Mouse (Mus musculus) G1E (cell line): ENCODE measurements around the gene Clca3a1. TPM values are rescaled to one million over a fixed set of nuclear protein-coding genes. Genes with fewer than 3 reads are reported as not detected.

Experiments used
- ATAC-seq: 2 replicates; pipeline ENCODE4 v1.8.0; 2016; ENCODE audit warnings: mild to moderate bottlenecking; ENCODE audit not compliant: insufficient number of reproducible peaks, poor library complexity, low FRiP score, severe bottlenecking; ENCODE audit errors: extremely low read depth
- DNase-seq: peaks from one replicate; pipeline ENCODE4 v3.0.0; 2012; ENCODE audit warnings: low spot score
- H3K27me3 ChIP-seq: 2 replicates; pipeline ENCODE4 v1.6.1; 2012; ENCODE audit warnings: mild to moderate bottlenecking, low read length, inconsistent platforms; ENCODE audit not compliant: insufficient read depth
- H3K36me3 ChIP-seq: replicated peaks from 2 replicates; pipeline ENCODE3; 2012; ENCODE audit warnings: mild to moderate bottlenecking, inconsistent platforms
- H3K4me1 ChIP-seq: 2 replicates; pipeline ENCODE4 v1.6.1; 2012; ENCODE audit warnings: low read depth, low read length, inconsistent platforms, mixed read lengths; ENCODE audit not compliant: insufficient read depth
- H3K4me3 ChIP-seq: 2 replicates; pipeline ENCODE4 v1.5.1; 2012; ENCODE audit warnings: low read depth, mild to moderate bottlenecking, inconsistent platforms, low read length, moderate library complexity, mixed read lengths
- H3K9me3 ChIP-seq: replicated peaks from 2 replicates; pipeline ENCODE4 v1.6.1; 2012; ENCODE audit warnings: inconsistent platforms
- CTCF ChIP-seq: IDR thresholded peaks from 2 replicates; pipeline ENCODE4 v1.5.1; 2012; ENCODE audit warnings: low read depth, low read length, inconsistent platforms, mixed read lengths
- GATA1 ChIP-seq: IDR thresholded peaks from 2 replicates; pipeline ENCODE4 v1.6.1; 2012; ENCODE audit warnings: borderline replicate concordance, low read length, inconsistent platforms, mixed read lengths
- GATA2 ChIP-seq: IDR thresholded peaks from 2 replicates; pipeline ENCODE4 v1.6.1; 2012; ENCODE audit warnings: low read depth, low read length, inconsistent platforms, borderline replicate concordance
- POLR2AphosphoS5 ChIP-seq: IDR thresholded peaks from 2 replicates; pipeline ENCODE4 v1.6.1; 2012; ENCODE audit warnings: low read depth, low read length, inconsistent platforms; ENCODE audit not compliant: insufficient replicate concordance
- TAL1 ChIP-seq: conservative IDR thresholded peaks from 2 replicates; pipeline ENCODE4 v1.6.1; 2012; ENCODE audit warnings: low read depth, low read length, inconsistent platforms, mixed read lengths
- polyA plus RNA-seq: library from polyadenylated mRNA; stranded (reverse); fragments of >175 nt; gene quantifications from 2 replicates; pipeline ENCODE4 v1.2.3, GENCODE M21; 2012
- total RNA-seq, 2 experiments: library from RNA; stranded (forward) in 1 of 2; stranded (reverse) in 1 of 2; fragments of 200-1000 nt in 1 of 2; fragments of >200 nt in 1 of 2; fragmentation: Nextera tagmentation in 1 of 2; gene quantifications; 2 replicates each; pipeline ENCODE4 v1.2.3; 2014 to 2017

Gene Clca3a1
- total and polyA plus RNA-seq, 3 experiments = 1.8 to 61.1 (median 19.8) TPM

DNA sequence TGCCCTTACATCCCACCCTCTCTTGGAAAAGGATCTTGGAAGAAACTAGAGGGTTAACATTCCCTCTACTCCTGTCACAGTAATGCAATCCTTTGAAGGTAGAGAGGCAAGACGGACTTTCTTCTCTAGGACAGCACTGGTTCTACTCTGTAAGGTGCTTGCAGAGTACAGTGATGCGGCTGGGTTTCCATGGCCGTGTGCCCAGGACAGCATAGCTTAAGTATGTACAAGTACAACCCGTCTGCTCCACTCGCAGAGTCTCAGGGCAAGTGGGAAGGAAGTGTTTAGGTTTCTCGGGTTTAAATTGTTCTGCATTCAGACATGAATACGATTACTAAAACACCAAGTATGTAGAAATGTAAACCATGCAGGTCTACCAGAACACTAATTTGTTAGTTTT lies 65.8 kb downstream of the Clca3a1 start:
- no peak for ATAC-seq
- peaks cover 48% of the 10 kb centered on the region for H3K4me1 ChIP-seq

GRCm38 (mm10) chr3:144694040-144694439 lies 66.7 kb downstream of the Clca3a1 start:
- Histone ChIP-seq H3K4me1 (peaks cover 47% of the 10 kb centered on the region), H3K9me3 (no peaks in the 10 kb centered on the region), H3K27me3 (no peaks in the 10 kb centered on the region), H3K36me3 (peaks cover 70% of the 10 kb centered on the region), H3K4me3 (no peak overlapping the region)
- no peak for ATAC-seq
- no peak for DNase-seq
- TF ChIP-seq TAL1 (no peak), POLR2AphosphoS5 (no peak)

More for the DNA sequence above, 65.8 kb downstream of the Clca3a1 start:
- peaks cover 73% of the 10 kb centered on the region for H3K36me3 ChIP-seq
- H3K9me3 ChIP-seq = no peaks in the 10 kb centered on the region
- DNase-seq = no peak
- no peak for TF ChIP-seq CTCF
- no peak for TF ChIP-seq GATA2
- TF ChIP-seq POLR2AphosphoS5 = no peak
- no peak for TF ChIP-seq TAL1
- no peaks in the 10 kb centered on the region for H3K27me3 ChIP-seq
- H3K4me3 ChIP-seq = no peak overlapping the region

GRCm38 (mm10) chr3:144692052-144692451 lies 68.7 kb downstream of the Clca3a1 start:
- Histone ChIP-seq H3K9me3 (no peaks in the 10 kb centered on the region), H3K36me3 (peaks cover 71% of the 10 kb centered on the region), H3K27me3 (no peaks in the 10 kb centered on the region), H3K4me1 (peaks cover 45% of the 10 kb centered on the region), H3K4me3 (no peak overlapping the region)
- no peak for ATAC-seq
- DNase-seq = no peak
- no peak for TF ChIP-seq CTCF
- no peak for TF ChIP-seq GATA2
- no peak for TF ChIP-seq POLR2AphosphoS5
- no peak for TF ChIP-seq GATA1
- no peak for TF ChIP-seq TAL1

- peaks cover 48% of the 10 kb centered on the region for H3K4me1 ChIP-seq
- no peaks in the 10 kb centered on the region for H3K27me3 ChIP-seq
- no peaks in the 10 kb centered on the region for H3K9me3 ChIP-seq
- DNase-seq (peak; percentile 75), ATAC-seq (peak; percentile 95)
- H3K4me3 ChIP-seq = no peak overlapping the region
- no peak for TF ChIP-seq TAL1
- TF ChIP-seq POLR2AphosphoS5 = no peak
- no peak for TF ChIP-seq GATA2
- no peak for TF ChIP-seq CTCF
- TF ChIP-seq GATA1 = no peak
- H3K36me3 ChIP-seq = peaks cover 61% of the 10 kb centered on the region
Measured at GRCm38 (mm10) chr3:144689236-144689635, 71.5 kb downstream of the Clca3a1 start.

DNA sequence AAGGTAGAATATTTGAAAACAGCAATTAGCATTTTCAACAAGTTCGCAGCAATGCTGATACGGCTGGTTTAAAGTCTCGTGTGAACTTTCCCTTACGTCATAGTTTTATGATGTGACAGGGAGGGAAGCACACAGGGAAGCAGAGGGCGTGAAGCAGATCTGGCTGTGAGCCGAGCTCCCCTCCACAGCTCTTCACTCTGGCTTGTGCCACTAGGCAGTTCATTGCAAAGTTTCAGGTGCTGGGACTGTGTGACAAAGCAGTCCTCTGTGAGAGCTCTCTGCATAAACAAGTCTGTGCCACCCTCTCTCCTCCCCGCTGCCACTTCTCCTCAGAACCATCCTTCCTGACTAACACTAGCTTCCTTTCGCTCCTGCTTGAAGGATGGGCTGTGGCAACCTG lies 72.5 kb downstream of the Clca3a1 start:
- peaks cover 52% of the 10 kb centered on the region for H3K36me3 ChIP-seq
- peaks cover 58% of the 10 kb centered on the region for H3K4me1 ChIP-seq
- ATAC-seq (no peak), DNase-seq (no peak)
- H3K4me3 ChIP-seq = no peak overlapping the region; the same call in 1 of the 2 replicates
- no peak for TF ChIP-seq TAL1
- no peak for TF ChIP-seq GATA2
- no peak for TF ChIP-seq GATA1
- TF ChIP-seq POLR2AphosphoS5 = no peak
- TF ChIP-seq CTCF = no peak
- no peaks in the 10 kb centered on the region for H3K9me3 ChIP-seq
- no peaks in the 10 kb centered on the region for H3K27me3 ChIP-seq

DNA sequence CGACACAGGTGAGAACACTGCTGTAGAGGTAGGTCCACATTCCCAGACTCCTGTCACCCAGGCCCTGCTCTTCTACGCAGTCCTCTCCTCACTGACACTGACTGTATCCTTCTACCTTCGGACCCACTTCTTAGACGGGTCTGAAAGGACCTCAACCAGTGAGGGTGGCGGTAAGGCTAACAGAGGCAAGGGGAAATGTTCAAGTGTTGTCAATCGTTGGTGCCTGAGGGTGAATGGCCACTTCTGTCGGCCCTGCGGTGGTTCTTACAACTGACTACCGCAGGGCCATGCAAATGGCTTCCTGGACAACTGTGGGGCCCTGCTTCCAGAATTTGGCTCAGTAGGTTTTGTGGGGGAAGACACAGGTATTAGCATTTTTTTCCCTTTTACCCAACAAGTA lies 73.2 kb downstream of the Clca3a1 start:
- DNase-seq (no peak), ATAC-seq (no peak)
- H3K9me3 ChIP-seq = no peaks in the 10 kb centered on the region
- peaks cover 61% of the 10 kb centered on the region for H3K4me1 ChIP-seq
- H3K27me3 ChIP-seq = no peaks in the 10 kb centered on the region
- TF ChIP-seq POLR2AphosphoS5 = no peak
- TF ChIP-seq GATA1 = no peak
- TF ChIP-seq TAL1 = no peak
- no peak for TF ChIP-seq CTCF
- no peak for TF ChIP-seq GATA2
- H3K4me3 ChIP-seq = no peak overlapping the region
- H3K36me3 ChIP-seq = peaks cover 46% of the 10 kb centered on the region

DNA sequence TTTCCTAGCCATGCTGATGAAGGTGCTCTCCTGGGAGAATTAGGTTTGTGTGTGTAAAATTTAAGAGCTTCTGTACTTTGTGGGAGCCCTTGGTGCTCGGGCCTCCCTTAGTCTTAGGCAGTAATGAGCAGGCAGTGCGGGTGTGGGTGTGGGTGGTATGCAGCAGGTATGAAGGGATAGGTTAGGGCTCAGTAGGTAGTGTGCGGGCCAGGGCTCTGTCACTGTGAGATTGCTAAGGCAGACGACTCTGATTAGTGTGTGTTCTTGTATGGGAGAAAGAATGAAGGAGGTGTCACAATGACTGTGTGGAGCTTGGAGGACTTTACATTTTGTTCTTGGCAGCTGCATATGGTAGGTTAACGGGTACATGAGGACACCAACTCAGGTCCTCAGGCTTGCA lies 74.6 kb downstream of the Clca3a1 start:
- DNase-seq = no peak
- Histone ChIP-seq H3K36me3 (peaks cover 40% of the 10 kb centered on the region), H3K9me3 (no peaks in the 10 kb centered on the region), H3K4me3 (no peak overlapping the region), H3K27me3 (no peaks in the 10 kb centered on the region), H3K4me1 (peaks cover 73% of the 10 kb centered on the region)
- TF ChIP-seq CTCF (no peak), GATA2 (no peak), GATA1 (no peak), POLR2AphosphoS5 (no peak), TAL1 (no peak)
- ATAC-seq = no peak
